Mouse (Mus musculus) forebrain, postnatal 0 days (tissue): ENCODE measurements around the gene Ccdc137. TPM values are rescaled to one million over a fixed set of nuclear protein-coding genes. Genes with fewer than 3 reads are reported as not detected.

ENCODE experiments used
- ATAC-seq: fragments of 200-750 bp; cut with Nextera tagmentation; 2 replicates; pipeline ENCODE4 v1.8.0; 2017; ENCODE audit warnings: mild to moderate bottlenecking, moderate library complexity
- DNase-seq: peaks from one replicate; pipeline ENCODE4 v3.0.0-alpha.2; 2015
- H3K27ac ChIP-seq: fragments of 300-500 bp; sonication (generic); 2 replicates; pipeline ENCODE4 v1.5.1; 2014; ENCODE audit warnings: low read depth, mild to moderate bottlenecking, antibody characterized with exemption, low read length, moderate library complexity, mixed read lengths
- H3K27me3 ChIP-seq: fragments of 300-500 bp; sonication (generic); 2 replicates; pipeline ENCODE4 v1.6.1; 2014; ENCODE audit warnings: mild to moderate bottlenecking, low read length, mixed read lengths; ENCODE audit not compliant: insufficient read depth
- H3K36me3 ChIP-seq: fragments of 300-500 bp; sonication (generic); 2 replicates; pipeline ENCODE4 v1.6.1; 2014; ENCODE audit warnings: mild to moderate bottlenecking, moderate library complexity; ENCODE audit not compliant: insufficient read depth
- H3K4me1 ChIP-seq: fragments of 300-500 bp; sonication (generic); 2 replicates; pipeline ENCODE4 v1.6.1; 2014; ENCODE audit warnings: antibody characterized with exemption; ENCODE audit not compliant: insufficient read depth
- H3K4me2 ChIP-seq: fragments of 300-500 bp; sonication (generic); 2 replicates; pipeline ENCODE4 v1.6.1; 2014; ENCODE audit warnings: low read depth, mild to moderate bottlenecking, moderate library complexity
- H3K4me3 ChIP-seq: fragments of 300-500 bp; sonication (generic); 2 replicates; pipeline ENCODE4 v1.5.1; 2014; ENCODE audit warnings: low read depth, low read length, mixed read lengths
- H3K9ac ChIP-seq: fragments of 300-500 bp; sonication (generic); 2 replicates; pipeline ENCODE4 v1.6.1; 2014; ENCODE audit warnings: mild to moderate bottlenecking
- H3K9me3 ChIP-seq: fragments of 300-500 bp; sonication (generic); 2 replicates; pipeline ENCODE4 v1.6.1; 2016; ENCODE audit warnings: low read length
- CTCF ChIP-seq: sonication (generic); IDR thresholded peaks from 2 replicates; pipeline ENCODE4 v1.5.1; 2016; ENCODE audit warnings: antibody characterized with exemption, control low read depth, low read depth
- WGBS: fragments of 180-500 bp; shearing (Covaris S2); extraction: QIAGEN DNeasy Blood & Tissue Kit; methylation state at CpG from one replicate; pipeline ENCODE4 v1.1.7; 2014; 5-methylcytosine and 5-hydroxymethylcytosine counted together
- polyA plus RNA-seq: library from polyadenylated mRNA; unstranded; fragments of >200 nt; fragmentation: Nextera tagmentation; extraction: Ambion mirVana; gene quantifications from 2 replicates; pipeline ENCODE4 v1.2.1, GENCODE M21; 2015
- total RNA-seq: library from RNA; depleted of rRNA; stranded (reverse); fragments of >200 nt; gene quantifications from 2 replicates; pipeline ENCODE4 v1.2.3, GENCODE M21; 2014

Ccdc137 gene
- total and polyA plus RNA-seq, 2 experiments from 2014 or later, result 13.6 to 18.1 TPM

- H3K9ac ChIP-seq, result no peak overlapping the region
- ATAC-seq (no peak), DNase-seq (no peak)
- no peaks in the 10 kb centered on the region for H3K9me3 ChIP-seq
- peaks cover 42% of the 10 kb centered on the region for H3K36me3 ChIP-seq
- H3K27me3 ChIP-seq, result no peaks in the 10 kb centered on the region
- 87% methylated on average over 2 of the region's 2 CpGs for WGBS
- peaks cover 18% of the 10 kb centered on the region for H3K4me1 ChIP-seq
- no peak overlapping the region for H3K4me2 ChIP-seq
- no peak for TF ChIP-seq CTCF
- H3K27ac ChIP-seq, result no peak overlapping the region
- H3K4me3 ChIP-seq, result no peak overlapping the region
Observed at GRCm38 (mm10) chr11:120463536-120463935, 5.6 kb downstream of the Ccdc137 start.

DNA sequence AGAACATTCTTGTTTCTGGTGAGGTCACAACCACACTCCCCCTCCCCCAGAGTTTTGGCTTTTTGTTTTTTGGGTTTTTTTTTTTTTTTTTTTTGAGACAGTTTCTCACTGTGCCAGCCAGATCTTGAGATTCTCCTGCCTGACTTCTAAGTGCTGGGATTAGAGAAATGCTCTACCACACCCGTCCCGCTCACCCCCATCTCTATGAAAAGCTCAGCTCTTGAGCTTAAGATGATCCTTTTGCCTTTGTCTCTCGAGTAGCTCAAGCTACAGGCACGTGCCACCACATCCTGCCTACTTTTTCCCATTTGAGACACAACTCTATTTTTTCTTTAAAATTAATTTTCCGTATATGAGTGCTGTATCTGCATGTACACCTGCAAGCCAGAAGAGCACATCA is 6.5 kb downstream of the Ccdc137 start:
- no peak overlapping the region for H3K27ac ChIP-seq
- WGBS, result 87% methylated on average over 5 of the region's 5 CpGs
- DNase-seq (no peak), ATAC-seq (no peak)
- H3K4me1 ChIP-seq, result peaks cover 15% of the 10 kb centered on the region
- H3K36me3 ChIP-seq, result peaks cover 42% of the 10 kb centered on the region
- H3K9ac ChIP-seq, result no peak overlapping the region
- H3K4me3 ChIP-seq, result no peak overlapping the region
- H3K4me2 ChIP-seq, result no peak overlapping the region
- H3K9me3 ChIP-seq, result no peaks in the 10 kb centered on the region
- H3K27me3 ChIP-seq, result no peaks in the 10 kb centered on the region
- no peak for TF ChIP-seq CTCF

DNA sequence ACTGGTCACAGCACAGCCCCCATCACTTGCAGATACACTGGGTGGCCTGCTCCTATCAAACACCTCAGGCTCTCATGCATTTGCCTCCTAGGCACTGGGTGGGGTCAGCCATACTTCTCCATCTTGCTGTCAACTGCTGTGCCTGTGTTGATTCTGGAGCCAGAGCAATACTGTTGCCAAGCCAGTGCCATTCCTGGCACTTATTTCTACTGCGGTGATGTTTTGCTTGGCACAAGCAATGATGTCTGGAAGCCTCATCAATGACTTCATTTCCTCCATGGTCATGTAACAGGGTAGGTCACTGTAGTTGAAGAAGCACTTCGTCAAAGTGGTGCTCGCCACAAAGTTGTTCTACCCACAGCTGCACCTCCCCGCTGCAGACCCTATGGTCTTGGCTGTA is 7.6 kb downstream of the Ccdc137 start:
- H3K4me3 ChIP-seq, result no peak overlapping the region
- no peak overlapping the region for H3K9ac ChIP-seq
- no peaks in the 10 kb centered on the region for H3K27me3 ChIP-seq
- no peak overlapping the region for H3K27ac ChIP-seq
- 95% methylated on average over 4 of the region's 4 CpGs for WGBS
- peaks cover 49% of the 10 kb centered on the region for H3K36me3 ChIP-seq
- ATAC-seq, result no peak
- H3K4me2 ChIP-seq, result no peak overlapping the region
- peaks cover 15% of the 10 kb centered on the region for H3K4me1 ChIP-seq
- DNase-seq, result no peak
- H3K9me3 ChIP-seq, result no peaks in the 10 kb centered on the region
- no peak for TF ChIP-seq CTCF

DNA sequence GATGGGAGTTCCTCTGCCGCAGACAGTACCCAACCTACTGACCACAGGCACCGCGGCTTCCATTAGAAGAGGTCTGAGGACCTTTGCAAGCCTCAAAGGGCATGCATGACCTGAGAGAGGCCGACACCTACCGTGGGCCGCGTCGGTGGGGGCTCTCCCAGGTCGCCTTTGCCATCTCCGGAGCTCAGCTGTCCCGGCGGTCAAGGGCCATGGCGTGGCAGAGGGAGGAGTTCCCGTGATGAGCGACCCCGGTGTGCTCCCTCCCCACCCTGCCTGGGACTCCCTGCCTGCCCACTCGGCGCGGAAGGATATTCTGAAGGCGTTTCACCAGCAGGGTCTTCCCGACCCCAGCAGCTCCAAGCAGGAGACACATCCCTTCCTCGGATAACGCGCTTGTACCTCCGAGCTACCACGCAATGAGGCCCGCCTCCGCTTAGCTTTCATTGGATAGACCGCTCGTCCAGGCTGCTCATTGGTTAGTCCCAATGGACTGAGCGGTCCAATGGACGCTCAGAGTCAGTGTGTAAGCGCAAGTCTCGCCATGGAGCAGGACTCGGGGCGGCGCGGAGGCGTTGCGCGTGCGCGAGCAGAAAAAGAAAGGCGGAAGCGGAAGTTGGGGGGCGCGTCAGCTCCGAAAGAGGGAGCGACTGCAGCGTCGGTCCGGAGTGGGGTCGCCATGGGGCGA is 9.3 kb downstream of the Ccdc137 start, which contains the start of gene Arl16:
Gene Arl16 (minus strand): TSS at position 557 of the 685 bp plus-strand sequence.
- 0 out of 2 replicates have a peak, but pooled peaks have one; percentile 1 for TF ChIP-seq CTCF
- ATAC-seq, result peak; percentile 100
- peaks cover 50% of the 10 kb centered on the region for H3K36me3 ChIP-seq

DNA sequence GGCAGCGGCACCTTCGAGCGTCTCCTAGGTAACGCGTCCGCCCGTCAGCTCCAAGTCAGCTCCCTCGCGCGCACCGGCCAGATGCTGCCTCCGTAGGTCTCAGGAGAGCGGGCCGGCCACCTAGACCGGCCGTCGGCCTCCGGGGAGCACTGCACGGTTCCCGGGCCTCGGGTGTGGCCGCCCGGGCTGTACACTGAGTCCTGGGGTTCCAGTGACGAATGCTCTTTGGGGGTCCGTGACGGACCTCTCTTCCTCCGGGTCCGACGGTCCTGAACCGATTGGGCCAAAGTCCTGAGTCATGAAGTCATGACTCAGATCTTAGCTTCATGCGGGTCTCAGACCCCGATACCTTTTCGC is 9.8 kb downstream of the Ccdc137 start:
- Histone ChIP-seq H3K9me3 (no peaks in the 10 kb centered on the region), H3K9ac (peak overlapping the region; percentile 78), H3K4me2 (peak overlapping the region; percentile 86), H3K27me3 (no peaks in the 10 kb centered on the region), H3K4me1 (peaks cover 15% of the 10 kb centered on the region), H3K36me3 (peaks cover 50% of the 10 kb centered on the region), H3K4me3 (peak overlapping the region; percentile 93), H3K27ac (peak overlapping the region; percentile 69)
- no peak for TF ChIP-seq CTCF
- no peak for DNase-seq
- whole genome bisulfite sequencing, result 2% methylated on average over 33 of the region's 33 CpGs
- ATAC-seq, result no peak

More for the DNA sequence above, 9.3 kb downstream of the Ccdc137 start, which contains the start of gene Arl16:
- Histone ChIP-seq H3K4me2 (peak within 1 kb of the TSS; percentile 86), H3K4me3 (peak within 1 kb of the TSS; percentile 93), H3K27me3 (no peaks in the 10 kb centered on the region), H3K9me3 (no peaks in the 10 kb centered on the region), H3K4me1 (peaks cover 15% of the 10 kb centered on the region), H3K9ac (peak within 1 kb of the TSS; percentile 80), H3K27ac (peak within 1 kb of the TSS; percentile 92)
- DNase-seq, result peak; percentile 99
- WGBS, result 1% methylated on average over 54 of the region's 54 CpGs

DNA sequence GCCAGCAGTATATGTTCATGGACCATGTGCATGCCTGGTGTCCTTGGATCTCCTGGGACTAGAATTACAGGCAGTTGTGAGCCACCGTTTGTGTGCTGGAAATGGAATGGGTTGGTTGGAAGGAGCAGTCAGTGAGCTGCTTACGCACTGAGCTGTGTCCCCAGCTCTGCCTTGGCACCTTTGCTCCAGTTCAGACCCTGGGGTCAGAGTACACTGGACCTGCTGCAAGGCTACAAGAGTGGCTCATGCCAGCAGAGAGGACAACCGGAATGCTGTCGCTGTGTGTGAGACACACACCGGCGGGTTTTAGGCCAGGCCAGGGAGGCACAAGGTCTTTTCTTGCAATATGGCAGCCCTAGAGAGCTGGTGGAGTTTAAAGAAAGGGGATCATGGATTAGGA is 14.1 kb downstream of the Ccdc137 start:
- Histone ChIP-seq H3K4me1 (peaks cover 7% of the 10 kb centered on the region; the same call in 1 of the 2 replicates), H3K9me3 (no peaks in the 10 kb centered on the region), H3K4me3 (no peak overlapping the region), H3K27ac (no peak overlapping the region), H3K36me3 (peaks cover 68% of the 10 kb centered on the region), H3K4me2 (no peak overlapping the region), H3K9ac (no peak overlapping the region), H3K27me3 (no peaks in the 10 kb centered on the region)
- TF ChIP-seq CTCF, result no peak
- no peak for DNase-seq
- ATAC-seq, result no peak
- 97% methylated on average over 6 of the region's 6 CpGs for WGBS

DNA sequence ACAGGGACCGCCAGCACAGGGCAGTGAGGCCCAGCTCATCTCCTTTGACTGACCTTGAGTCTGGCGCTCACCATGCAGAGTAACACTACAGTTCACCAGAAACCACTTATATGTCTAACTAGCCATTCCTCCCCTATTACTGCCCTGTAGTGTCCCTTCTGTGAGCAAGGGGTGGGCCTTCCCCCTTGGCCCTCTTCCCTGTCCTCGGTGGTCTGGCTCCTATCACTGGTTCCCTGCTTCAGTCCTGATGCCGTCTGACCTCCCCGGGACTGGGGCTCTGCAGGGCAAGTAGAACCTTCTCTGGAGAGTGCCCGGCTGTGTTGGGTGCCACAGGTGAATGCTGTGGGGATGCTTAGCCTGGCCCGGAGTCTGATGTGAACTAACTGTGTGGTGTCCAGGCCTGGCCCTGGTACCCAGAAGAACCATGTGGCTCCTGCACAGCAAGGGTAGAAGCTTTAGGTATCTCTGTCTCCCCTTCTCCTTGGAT is 25.6 kb downstream of the Ccdc137 start:
- Histone ChIP-seq H3K9me3 (no peaks in the 10 kb centered on the region), H3K4me1 (0 out of 2 replicates have a peak, but pooled peaks cover 14% of the 10 kb centered on the region), H3K36me3 (peaks cover 65% of the 10 kb centered on the region), H3K4me3 (no peak overlapping the region), H3K4me2 (peak overlapping the region; percentile 78; the same call in 1 of the 2 replicates), H3K27ac (peak overlapping the region; percentile 88), H3K27me3 (no peaks in the 10 kb centered on the region), H3K9ac (no peak overlapping the region)
- 86% methylated on average over 7 of the region's 7 CpGs for WGBS
- DNase-seq (no peak), ATAC-seq (no peak)
- no peak for TF ChIP-seq CTCF
